Mouse (Mus musculus): ENCODE results near the gene Btbd35f15. TPM values are rescaled to one million over a fixed set of nuclear protein-coding genes. Genes with fewer than 3 reads are reported as not detected.
"Not testable (repeated sequence)": the region's sequence is repeated elsewhere in the genome, so short reads cannot be mapped to it uniquely, and the experiment has no call there.

Gene Btbd35f15
- total RNA-seq (2017): not detected in 2 replicates

DNA sequence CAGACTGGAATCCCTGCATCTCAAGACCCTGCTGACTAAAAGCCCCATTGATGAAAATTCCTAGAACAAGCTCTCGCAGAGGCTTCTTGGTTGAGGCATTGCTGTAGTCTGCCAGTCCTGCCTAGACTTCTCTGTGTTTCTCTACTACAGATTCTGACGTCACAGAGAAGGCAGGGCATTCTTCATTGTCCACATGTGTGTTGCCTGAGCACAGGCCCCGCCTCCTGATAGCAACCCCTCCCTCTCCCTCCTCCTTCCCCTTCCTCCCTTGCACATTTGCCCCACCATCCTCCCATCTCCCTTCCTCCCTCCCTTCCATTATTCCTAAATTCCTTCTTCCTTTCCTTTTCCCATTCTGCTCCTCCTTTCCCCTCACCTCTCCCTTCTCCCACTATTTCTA is at the start of gene Btbd35f15:
Btbd35f15 (minus strand) TSS at position 101 of the 400 bp plus-strand sequence.
- not testable (repeated sequence) for ATAC-seq (ENCODE audit: extremely low read depth, insufficient number of reproducible peaks, low FRiP score, poor library complexity, severe bottlenecking)

Other genes with a start within 250 kb of the Btbd35f15 start
- gene Btbd35f13, start 79.9 kb upstream of the Btbd35f15 start, total RNA-seq (2017): not detected in 2 replicates
- gene Btbd35f14, start 125.0 kb upstream of the Btbd35f15 start, total RNA-seq (2017): not detected in 2 replicates

Measured in neutrophil, adult 5-6 weeks (primary cell).